Mouse (Mus musculus) limb, embryonic 14.5 days (tissue): Measurements from ENCODE around the gene Tifa. TPM values are rescaled to one million over a fixed set of nuclear protein-coding genes. Genes with fewer than 3 reads are reported as not detected.

Experiments used
- ATAC-seq: fragments of 200-750 bp; cut with Nextera tagmentation; 2 replicates; pipeline ENCODE4 v1.8.0; 2017; ENCODE audit warnings: low read depth, moderate number of reproducible peaks, moderate TSS enrichment; ENCODE audit not compliant: low FRiP score
- DNase-seq: peaks from one replicate; pipeline ENCODE4 v3.0.0-alpha.2; 2015; ENCODE audit warnings: low spot score
- H3K27ac ChIP-seq: fragments of 300-500 bp; sonication (generic); replicated peaks from 2 replicates; pipeline ENCODE4 v1.5.1; 2014; ENCODE audit warnings: low read depth, mild to moderate bottlenecking, low read length, moderate library complexity, mixed read lengths
- H3K27me3 ChIP-seq: fragments of 300-500 bp; sonication (generic); 2 replicates; pipeline ENCODE4 v1.6.1; 2014; ENCODE audit warnings: low read length, mixed read lengths; ENCODE audit not compliant: control insufficient read depth, insufficient read depth
- H3K36me3 ChIP-seq: fragments of 300-500 bp; sonication (generic); 2 replicates; pipeline ENCODE4 v1.6.1; 2014; ENCODE audit warnings: mild to moderate bottlenecking, low read length, moderate library complexity, mixed read lengths; ENCODE audit not compliant: control insufficient read depth, insufficient read depth
- H3K4me1 ChIP-seq: fragments of 300-500 bp; sonication (generic); 2 replicates; pipeline ENCODE4 v1.6.1; 2014; ENCODE audit warnings: antibody characterized with exemption, low read length, mixed read lengths; ENCODE audit not compliant: control insufficient read depth, insufficient read depth
- H3K4me2 ChIP-seq: fragments of 300-500 bp; sonication (generic); replicated peaks from 2 replicates; pipeline ENCODE4 v1.6.1; 2014; ENCODE audit warnings: low read depth, mild to moderate bottlenecking, low read length, moderate library complexity; ENCODE audit not compliant: severe bottlenecking
- H3K4me3 ChIP-seq: fragments of 300-500 bp; sonication (generic); replicated peaks from 2 replicates; pipeline ENCODE4 v1.5.1; 2014; ENCODE audit warnings: low read length
- H3K9ac ChIP-seq: fragments of 300-500 bp; sonication (generic); 2 replicates; pipeline ENCODE4 v1.6.1; 2014; ENCODE audit warnings: mild to moderate bottlenecking, low read depth, low read length, moderate library complexity; ENCODE audit not compliant: severe bottlenecking
- H3K9me3 ChIP-seq: fragments of 300-500 bp; sonication (generic); 2 replicates; pipeline ENCODE4 v1.6.1; 2016; ENCODE audit warnings: low read length; ENCODE audit not compliant: control insufficient read depth
- POLR2A ChIP-seq: fragments of 200-500 bp; IDR thresholded peaks from 2 replicates; pipeline ENCODE4 v1.8.0; 2012; ENCODE audit warnings: inconsistent platforms, mild to moderate bottlenecking, moderate library complexity, borderline replicate concordance; ENCODE audit not compliant: insufficient read depth, insufficient read length; ENCODE audit errors: extremely low read depth
- WGBS: fragments of 180-500 bp; shearing (Covaris S2); extraction: QIAGEN DNeasy Blood & Tissue Kit; methylation state at CpG from one replicate; pipeline ENCODE4 v1.1.7; 2014; 5-methylcytosine and 5-hydroxymethylcytosine counted together
- polyA plus RNA-seq, 2 experiments: library from polyadenylated mRNA; depleted of rRNA in 1 of 2; stranded (reverse) in 1 of 2; unstranded in 1 of 2; fragments of >200 nt; fragmentation: Nextera tagmentation in 1 of 2; extraction: Ambion mirVana in 1 of 2; gene quantifications; 2 replicates each; pipeline versions ENCODE4 v1.2.1 to v1.2.3; 2012 to 2014

The Tifa gene
- polyA plus RNA-seq, 2 experiments, result 2.2 to 3.8 TPM

GRCm38 (mm10) chr3:127874254-127874883 lies 84.8 kb downstream of the Tifa start:
- Histone ChIP-seq H3K36me3 (no peaks in the 10 kb centered on the region), H3K4me2 (no peak overlapping the region), H3K9ac (no peak overlapping the region), H3K27ac (no peak overlapping the region), H3K27me3 (no peaks in the 10 kb centered on the region), H3K4me1 (no peaks in the 10 kb centered on the region), H3K9me3 (no peaks in the 10 kb centered on the region), H3K4me3 (no peak overlapping the region)
- ATAC-seq (no peak), DNase-seq (no peak)
- 45% methylated on average over 4 of the region's 4 CpGs for WGBS
- no peak for TF ChIP-seq POLR2A

DNA sequence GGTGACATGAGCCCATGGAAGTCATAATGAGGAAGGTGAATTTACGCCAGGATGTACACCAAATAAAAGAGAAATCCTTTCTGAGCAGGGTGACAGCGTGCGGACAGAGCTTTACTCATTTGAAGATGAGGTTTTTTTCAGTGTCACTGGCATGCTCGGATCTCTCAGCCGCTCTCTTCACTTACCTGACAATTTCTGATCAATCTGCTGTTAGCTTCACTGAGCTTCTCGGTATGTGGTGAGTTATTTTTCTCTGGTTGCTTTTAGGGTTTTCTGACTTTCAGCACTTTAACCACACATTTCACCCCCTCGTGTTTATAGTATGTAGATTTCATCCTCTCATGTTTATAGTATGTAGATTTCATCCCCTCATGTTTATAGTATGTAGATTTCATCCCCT lies 85.5 kb downstream of the Tifa start:
- Histone ChIP-seq H3K9ac (no peak overlapping the region), H3K27me3 (no peaks in the 10 kb centered on the region), H3K9me3 (no peaks in the 10 kb centered on the region), H3K36me3 (no peaks in the 10 kb centered on the region), H3K4me2 (no peak overlapping the region), H3K4me1 (no peaks in the 10 kb centered on the region), H3K4me3 (no peak overlapping the region), H3K27ac (no peak overlapping the region)
- DNase-seq, result no peak
- 82% methylated on average over 7 of the region's 7 CpGs for WGBS
- no peak for TF ChIP-seq POLR2A
- no peak for ATAC-seq

DNA sequence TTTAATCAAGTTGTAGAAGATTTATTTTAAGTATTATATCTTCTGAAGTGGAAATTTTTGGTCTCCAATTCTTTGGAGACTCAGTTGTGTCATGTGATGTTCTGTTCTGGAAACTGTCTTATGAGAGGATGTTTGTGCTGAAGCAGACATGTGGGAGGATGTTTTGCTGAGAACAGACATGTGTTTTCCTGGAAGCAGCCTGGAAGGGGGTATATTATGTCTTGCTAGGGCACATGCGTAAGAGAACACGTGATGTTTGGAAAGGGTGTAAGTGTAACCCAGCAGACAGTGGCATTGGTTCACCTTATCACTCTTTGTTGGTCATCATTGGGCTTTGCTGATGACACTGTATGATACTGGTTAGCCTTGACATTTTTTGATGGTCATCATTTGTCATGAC lies 85.9 kb downstream of the Tifa start:
- Histone ChIP-seq H3K27me3 (no peaks in the 10 kb centered on the region), H3K4me1 (no peaks in the 10 kb centered on the region), H3K27ac (no peak overlapping the region), H3K9me3 (no peaks in the 10 kb centered on the region), H3K36me3 (no peaks in the 10 kb centered on the region), H3K9ac (no peak overlapping the region), H3K4me3 (no peak overlapping the region), H3K4me2 (no peak overlapping the region)
- no peak for TF ChIP-seq POLR2A
- no peak for ATAC-seq
- 94% methylated on average over 2 of the region's 2 CpGs for WGBS
- no peak for DNase-seq

- DNase-seq (no peak), ATAC-seq (no peak)
- Histone ChIP-seq H3K9ac (no peak overlapping the region), H3K27ac (no peak overlapping the region), H3K9me3 (no peaks in the 10 kb centered on the region), H3K4me2 (no peak overlapping the region), H3K27me3 (no peaks in the 10 kb centered on the region), H3K4me3 (no peak overlapping the region), H3K4me1 (no peaks in the 10 kb centered on the region), H3K36me3 (no peaks in the 10 kb centered on the region)
- TF ChIP-seq POLR2A, result no peak
- 79% methylated on average over 3 of the region's 3 CpGs for WGBS
Measured at GRCm38 (mm10) chr3:127879968-127880367, 90.4 kb downstream of the Tifa start.

DNA sequence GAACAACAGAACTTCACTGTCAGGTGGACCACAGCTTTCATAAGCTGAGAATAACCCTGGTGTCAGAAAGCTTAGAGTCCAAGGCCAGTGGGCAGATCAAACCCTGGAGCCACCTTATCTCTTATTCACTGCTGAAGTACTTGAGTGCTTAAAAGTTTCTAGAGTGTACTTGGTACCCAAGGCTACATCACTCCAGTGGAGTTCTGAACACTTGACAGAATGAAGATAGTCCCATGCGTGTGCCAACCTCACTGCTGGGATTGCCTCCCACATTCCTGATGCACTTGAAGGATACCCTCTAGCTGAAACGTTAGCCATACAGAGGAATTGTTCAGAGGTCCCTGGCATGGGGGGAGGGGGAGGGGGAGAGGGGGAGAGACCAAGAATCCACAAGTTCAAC lies 92.1 kb downstream of the Tifa start:
- Histone ChIP-seq H3K27ac (no peak overlapping the region), H3K36me3 (no peaks in the 10 kb centered on the region), H3K9ac (no peak overlapping the region), H3K4me3 (no peak overlapping the region), H3K4me2 (no peak overlapping the region), H3K4me1 (no peaks in the 10 kb centered on the region), H3K9me3 (no peaks in the 10 kb centered on the region), H3K27me3 (no peaks in the 10 kb centered on the region)
- no peak for TF ChIP-seq POLR2A
- ATAC-seq (no peak), DNase-seq (no peak)
- 56% methylated on average over 2 of the region's 2 CpGs for WGBS

Other genes starting within 250 kb of the Tifa start
- 15.5 and 35.4 TPM in 2 replicates for gene Larp7, start 236.5 kb upstream of the Tifa start, polyA plus RNA-seq (2012; rRNA removed)
- gene Larp7, start 236.5 kb upstream of the Tifa start, polyA plus RNA-seq (2014; fragmentation: Nextera tagmentation; extraction: Ambion mirVana), result 49.6 and 51.1 TPM in 2 replicates
- 12.6 and 14.1 TPM in 2 replicates for gene Zgrf1, start 236.3 kb upstream of the Tifa start, polyA plus RNA-seq (2012; rRNA removed)
- 7.6 and 8.1 TPM in 2 replicates for gene Zgrf1, start 236.3 kb upstream of the Tifa start, polyA plus RNA-seq (2014; fragmentation: Nextera tagmentation; extraction: Ambion mirVana)
- gene Neurog2, start 156.7 kb upstream of the Tifa start, polyA plus RNA-seq (2012; rRNA removed), result 0.15 and 0.80 TPM in 2 replicates
- gene Neurog2, start 156.7 kb upstream of the Tifa start, polyA plus RNA-seq (2014; fragmentation: Nextera tagmentation; extraction: Ambion mirVana), result not detected in 2 replicates
- gene Alpk1, start 9.3 kb upstream of the Tifa start, polyA plus RNA-seq (2012; rRNA removed), result 2.3 and 3.0 TPM in 2 replicates
- gene Alpk1, start 9.3 kb upstream of the Tifa start, polyA plus RNA-seq (2014; fragmentation: Nextera tagmentation; extraction: Ambion mirVana), result 0.86 and 1.5 TPM in 2 replicates
- gene Ap1ar, start 47.7 kb downstream of the Tifa start, polyA plus RNA-seq (2012; rRNA removed), result 38.2 and 39.0 TPM in 2 replicates
- 43.1 and 50.6 TPM in 2 replicates for gene Ap1ar, start 47.7 kb downstream of the Tifa start, polyA plus RNA-seq (2014; fragmentation: Nextera tagmentation; extraction: Ambion mirVana)
- 5.4 and 6.3 TPM in 2 replicates for gene Fam241a, start 106.5 kb downstream of the Tifa start, polyA plus RNA-seq (2012; rRNA removed)
- 11.7 and 12.2 TPM in 2 replicates for gene Fam241a, start 106.5 kb downstream of the Tifa start, polyA plus RNA-seq (2014; fragmentation: Nextera tagmentation; extraction: Ambion mirVana)